Mouse (Mus musculus): ENCODE measurements around the gene Dnmbp. TPM values are rescaled to one million over a fixed set of nuclear protein-coding genes. Genes with fewer than 3 reads are reported as not detected.
A peak's percentile ranks its signal among the peaks of the same experiment; 100 is the strongest.
"Not testable (repeated sequence)": the region's sequence is repeated elsewhere in the genome, so short reads cannot be mapped to it uniquely, and the experiment has no call there.

Dnmbp gene
- polyA plus RNA-seq, 1 experiment from 2014 or later = 16.4 TPM

DNA sequence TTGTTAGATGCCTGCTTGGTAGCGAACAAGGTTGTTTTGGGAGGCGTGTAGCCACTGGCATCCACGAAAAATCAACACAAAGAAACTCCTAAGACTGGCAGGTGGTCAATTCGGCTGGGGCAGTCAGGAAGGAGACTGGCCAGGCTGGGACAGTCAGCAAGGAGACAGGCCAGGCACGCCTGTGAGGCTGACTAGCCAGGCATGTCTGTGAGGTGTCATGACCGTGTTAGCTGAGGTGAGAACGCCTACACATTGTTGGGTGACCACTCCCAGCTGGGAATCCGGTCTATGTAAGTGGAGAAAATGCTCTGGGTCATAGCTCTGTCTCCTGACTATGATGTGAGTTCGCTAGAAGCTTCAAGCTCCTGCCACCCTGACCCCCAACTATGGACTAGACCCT lies 22.8 kb upstream of the Dnmbp start:
- Histone ChIP-seq H3K9me3 (0 out of 2 replicates have a peak, but pooled peaks cover 3% of the 10 kb centered on the region), H3K4me3 (no peak overlapping the region), H3K4me1 (replicated peaks) (peaks cover 12% of the 10 kb centered on the region), H3K36me3 (no peaks in the 10 kb centered on the region), H3K27ac (no peak overlapping the region), H3K27me3 (ENCODE audit: insufficient read depth, poor library complexity, severe bottlenecking) (0 out of 2 replicates have a peak, but pooled peaks cover 4% of the 10 kb centered on the region)
- no peak for DNase-seq (ENCODE audit: low spot score)
- WGBS = 69% methylated on average over 9 of the region's 9 CpGs

DNA sequence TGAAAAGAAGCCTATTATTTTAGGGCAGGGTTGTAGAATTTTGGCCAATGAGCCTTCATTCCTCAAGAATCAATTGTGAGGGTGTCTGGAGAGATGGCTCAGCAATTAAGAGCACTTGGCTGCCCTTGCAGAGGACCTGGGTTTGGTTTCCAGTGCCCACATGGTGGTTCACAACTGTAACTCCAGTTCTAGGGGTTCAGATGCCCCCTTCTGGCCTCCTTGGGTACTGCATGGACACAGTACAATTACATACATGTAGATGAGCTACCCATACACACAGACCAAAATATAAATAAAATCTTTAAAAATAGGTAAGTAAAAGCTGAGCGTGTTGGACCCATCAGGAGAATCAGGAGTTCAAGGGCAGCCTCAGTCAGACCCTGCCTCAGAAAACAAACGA lies 21.2 kb upstream of the Dnmbp start:
- WGBS = 82% methylated on average over 2 of the region's 2 CpGs
- DNase-seq (ENCODE audit: low spot score) = no peak

DNA sequence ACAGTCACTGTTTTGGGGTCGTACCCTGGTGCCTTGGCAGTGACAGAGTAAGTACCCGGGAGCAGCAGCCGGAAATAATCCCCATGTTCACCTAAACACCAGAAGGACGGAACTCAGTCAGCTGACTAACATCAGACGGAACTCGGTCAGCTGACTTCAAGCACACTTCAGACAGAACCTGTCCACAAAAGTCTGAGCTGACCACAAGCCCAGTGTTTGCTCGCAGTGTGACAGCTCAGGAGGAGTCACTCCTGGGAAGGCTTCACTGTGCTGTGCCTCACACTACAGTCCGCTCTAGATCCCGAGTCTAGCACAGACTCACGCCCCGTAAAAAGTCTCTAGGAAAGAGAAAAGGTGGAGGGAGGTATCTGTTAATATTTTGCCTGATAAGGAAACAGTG lies 20.0 kb upstream of the Dnmbp start:
- Histone ChIP-seq H3K9me3 (0 out of 2 replicates have a peak, but pooled peaks cover 3% of the 10 kb centered on the region), H3K4me3 (no peak overlapping the region), H3K27me3 (ENCODE audit: insufficient read depth, poor library complexity, severe bottlenecking) (no peaks in the 10 kb centered on the region; the same call in 1 of the 2 replicates), H3K4me1 (replicated peaks) (peaks cover 12% of the 10 kb centered on the region), H3K27ac (no peak overlapping the region), H3K36me3 (no peaks in the 10 kb centered on the region)
- WGBS = 92% methylated on average over 11 of the region's 11 CpGs
- DNase-seq (ENCODE audit: low spot score) = no peak

More for the DNA sequence above, 21.2 kb upstream of the Dnmbp start:
- 0 out of 2 replicates have a peak, but pooled peaks cover 3% of the 10 kb centered on the region for H3K9me3 ChIP-seq
- no peaks in the 10 kb centered on the region for H3K36me3 ChIP-seq
- H3K27me3 ChIP-seq (ENCODE audit: insufficient read depth, poor library complexity, severe bottlenecking) = peaks cover 3% of the 10 kb centered on the region; the same call in 1 of the 2 replicates
- no peak overlapping the region for H3K4me3 ChIP-seq
- H3K27ac ChIP-seq = no peak overlapping the region
- peaks cover 12% of the 10 kb centered on the region for H3K4me1 ChIP-seq (replicated peaks)

DNA sequence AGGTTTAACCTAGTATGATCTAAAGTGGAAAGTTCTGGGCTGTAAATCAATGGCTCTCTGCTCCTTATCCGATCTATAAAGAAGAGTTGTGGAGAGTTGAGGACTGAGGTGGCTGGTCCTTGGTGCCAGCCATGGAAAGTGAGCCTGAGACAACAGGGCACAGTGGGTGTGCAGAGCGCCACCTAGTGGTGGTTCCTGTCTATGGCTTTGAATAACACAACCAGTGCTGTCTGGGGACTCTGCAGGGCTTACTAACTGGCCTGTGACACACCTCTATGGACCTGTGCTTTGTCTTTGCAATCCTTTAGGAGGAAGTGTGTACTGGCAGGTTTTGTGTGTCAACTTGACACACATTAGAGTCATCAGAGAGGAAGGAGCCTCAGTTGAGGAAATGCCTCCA lies 19.2 kb upstream of the Dnmbp start:
- Histone ChIP-seq H3K9me3 (0 out of 2 replicates have a peak, but pooled peaks cover 3% of the 10 kb centered on the region), H3K36me3 (no peaks in the 10 kb centered on the region), H3K4me3 (no peak overlapping the region), H3K27ac (no peak overlapping the region), H3K27me3 (ENCODE audit: insufficient read depth, poor library complexity, severe bottlenecking) (no peaks in the 10 kb centered on the region; the same call in 1 of the 2 replicates), H3K4me1 (replicated peaks) (peaks cover 12% of the 10 kb centered on the region)
- 24% methylated on average over 2 of the region's 2 CpGs for WGBS
- DNase-seq (ENCODE audit: low spot score) = peak; percentile 78

DNA sequence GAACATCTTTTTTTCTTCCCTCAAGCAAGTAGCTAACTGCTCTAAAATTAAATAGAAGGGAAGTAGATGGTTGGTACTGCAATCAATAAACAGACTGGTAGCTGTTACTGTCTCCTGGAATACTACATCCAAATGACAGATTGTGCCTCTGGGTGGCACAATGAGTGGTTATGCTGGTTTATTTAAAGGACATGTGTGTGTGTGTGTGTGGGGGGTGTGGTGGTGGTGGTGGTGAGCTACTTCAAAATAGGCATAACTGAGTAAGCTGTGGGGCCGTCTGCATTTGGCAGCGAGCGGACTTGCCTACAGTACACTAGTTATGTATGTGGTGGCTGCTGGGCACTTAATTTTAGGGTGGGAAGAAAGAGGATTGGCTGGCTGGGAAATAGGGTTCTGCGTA lies 17.9 kb upstream of the Dnmbp start:
- no peaks in the 10 kb centered on the region for H3K36me3 ChIP-seq
- 86% methylated on average over 4 of the region's 4 CpGs for WGBS
- no peaks in the 10 kb centered on the region for H3K4me1 ChIP-seq (replicated peaks)
- H3K27ac ChIP-seq = no peak overlapping the region
- 0 out of 2 replicates have a peak, but pooled peaks cover 3% of the 10 kb centered on the region for H3K9me3 ChIP-seq
- no peaks in the 10 kb centered on the region; the same call in 1 of the 2 replicates for H3K27me3 ChIP-seq (ENCODE audit: insufficient read depth, poor library complexity, severe bottlenecking)
- DNase-seq (ENCODE audit: low spot score) = no peak
- H3K4me3 ChIP-seq = no peak overlapping the region

DNA sequence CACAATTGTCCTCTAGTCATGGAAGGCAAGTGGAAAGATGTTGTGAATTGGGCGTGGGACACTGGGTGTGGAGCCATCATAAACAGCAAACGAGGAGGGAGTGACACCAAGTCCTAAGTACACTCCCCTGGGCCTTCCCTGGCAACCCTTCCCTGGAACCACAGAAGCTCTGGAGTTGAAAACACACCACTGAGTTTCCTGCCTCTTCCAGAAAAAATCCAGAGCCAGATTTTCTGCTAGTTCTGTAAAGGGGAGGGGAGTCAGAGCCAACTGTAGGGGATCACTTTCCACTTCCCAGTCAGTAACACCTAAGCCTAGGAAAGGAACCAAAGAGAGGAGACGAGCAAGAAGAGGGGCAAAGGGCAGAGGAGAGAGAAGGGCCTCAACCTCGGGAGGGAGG lies 17.4 kb upstream of the Dnmbp start:
- no peak overlapping the region for H3K27ac ChIP-seq
- H3K4me3 ChIP-seq = no peak overlapping the region
- H3K27me3 ChIP-seq (ENCODE audit: insufficient read depth, poor library complexity, severe bottlenecking) = no peaks in the 10 kb centered on the region; the same call in 1 of the 2 replicates
- H3K36me3 ChIP-seq = no peaks in the 10 kb centered on the region
- WGBS = 25% methylated on average over 4 of the region's 4 CpGs
- no peak for DNase-seq (ENCODE audit: low spot score)
- 0 out of 2 replicates have a peak, but pooled peaks cover 3% of the 10 kb centered on the region for H3K9me3 ChIP-seq
- no peaks in the 10 kb centered on the region for H3K4me1 ChIP-seq (replicated peaks)

DNA sequence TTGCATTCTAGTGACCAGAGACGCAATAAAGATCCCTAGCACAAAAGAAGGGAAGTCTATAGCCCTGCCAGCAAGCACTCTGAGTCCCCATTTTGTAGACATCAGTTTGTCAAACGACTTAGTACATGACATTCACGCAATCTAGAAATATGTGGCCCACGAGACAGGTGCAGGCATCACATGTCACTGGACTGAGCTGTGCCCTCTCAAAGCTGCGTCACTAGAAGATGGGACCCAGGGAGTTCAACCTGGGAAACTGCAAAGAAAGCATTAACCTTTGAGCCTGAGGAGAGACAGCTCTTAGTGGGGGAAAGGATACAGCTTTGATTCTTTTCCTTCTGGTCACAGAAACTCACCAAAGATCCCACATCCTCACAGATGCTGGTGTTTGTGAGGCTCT lies 15.3 kb upstream of the Dnmbp start:
- Histone ChIP-seq H3K27me3 (ENCODE audit: insufficient read depth, poor library complexity, severe bottlenecking) (no peaks in the 10 kb centered on the region; the same call in 1 of the 2 replicates), H3K27ac (no peak overlapping the region), H3K4me3 (no peak overlapping the region), H3K36me3 (no peaks in the 10 kb centered on the region), H3K4me1 (replicated peaks) (no peaks in the 10 kb centered on the region), H3K9me3 (no peaks in the 10 kb centered on the region)
- no peak for DNase-seq (ENCODE audit: low spot score)
- 80% methylated on average over 5 of the region's 5 CpGs for WGBS

DNA sequence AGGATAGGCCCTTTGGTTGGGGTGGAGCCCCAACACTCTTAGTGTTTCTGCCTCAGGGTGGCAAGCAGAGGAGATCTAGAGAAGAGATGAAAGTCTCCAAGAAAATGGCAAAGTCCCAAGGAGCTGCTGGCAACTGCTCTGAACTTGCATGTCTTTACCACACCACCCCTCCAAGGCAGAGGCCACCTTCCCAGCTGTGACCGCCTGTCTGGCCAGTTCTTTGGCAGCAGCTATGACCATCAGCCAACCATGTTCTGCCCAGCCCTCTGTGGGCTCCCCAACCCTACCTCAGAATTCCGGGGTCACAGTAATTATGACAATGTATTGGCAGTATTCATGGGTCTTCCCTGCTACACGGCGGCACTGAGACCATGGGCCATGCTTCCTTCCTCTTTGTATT lies 14.9 kb upstream of the Dnmbp start:
- Histone ChIP-seq H3K4me1 (replicated peaks) (no peaks in the 10 kb centered on the region), H3K36me3 (no peaks in the 10 kb centered on the region), H3K27ac (no peak overlapping the region), H3K9me3 (no peaks in the 10 kb centered on the region), H3K4me3 (no peak overlapping the region), H3K27me3 (ENCODE audit: insufficient read depth, poor library complexity, severe bottlenecking) (no peaks in the 10 kb centered on the region; the same call in 1 of the 2 replicates)
- 85% methylated on average over 4 of the region's 4 CpGs for whole genome bisulfite sequencing
- no peak for DNase-seq (ENCODE audit: low spot score)

DNA sequence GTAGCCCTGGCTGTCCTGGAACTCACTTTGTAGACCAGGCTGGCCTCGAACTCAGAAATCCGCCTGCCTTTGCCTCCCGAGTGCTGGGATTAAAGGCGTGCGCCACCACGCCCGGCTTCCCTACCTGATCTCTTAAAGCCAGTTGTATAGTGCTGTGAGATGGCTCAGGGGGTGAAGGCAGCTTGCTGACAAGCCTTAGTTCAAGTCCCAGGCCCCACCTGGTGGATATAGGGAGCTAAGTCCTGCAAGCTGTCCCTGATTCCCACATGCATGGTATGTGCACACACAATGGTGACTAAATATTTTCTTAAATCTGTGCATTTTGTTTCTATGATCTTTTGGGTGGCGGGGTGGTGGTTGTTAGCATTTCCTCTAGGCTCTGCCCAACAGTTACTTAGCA lies 12.9 kb upstream of the Dnmbp start:
- not testable (repeated sequence) for H3K4me1 ChIP-seq (replicated peaks); DNase-seq (ENCODE audit: low spot score); H3K27ac ChIP-seq; H3K36me3 ChIP-seq; H3K27me3 ChIP-seq (ENCODE audit: insufficient read depth, poor library complexity, severe bottlenecking); H3K4me3 ChIP-seq; H3K9me3 ChIP-seq
- 83% methylated on average over 8 of the region's 8 CpGs for WGBS

DNA sequence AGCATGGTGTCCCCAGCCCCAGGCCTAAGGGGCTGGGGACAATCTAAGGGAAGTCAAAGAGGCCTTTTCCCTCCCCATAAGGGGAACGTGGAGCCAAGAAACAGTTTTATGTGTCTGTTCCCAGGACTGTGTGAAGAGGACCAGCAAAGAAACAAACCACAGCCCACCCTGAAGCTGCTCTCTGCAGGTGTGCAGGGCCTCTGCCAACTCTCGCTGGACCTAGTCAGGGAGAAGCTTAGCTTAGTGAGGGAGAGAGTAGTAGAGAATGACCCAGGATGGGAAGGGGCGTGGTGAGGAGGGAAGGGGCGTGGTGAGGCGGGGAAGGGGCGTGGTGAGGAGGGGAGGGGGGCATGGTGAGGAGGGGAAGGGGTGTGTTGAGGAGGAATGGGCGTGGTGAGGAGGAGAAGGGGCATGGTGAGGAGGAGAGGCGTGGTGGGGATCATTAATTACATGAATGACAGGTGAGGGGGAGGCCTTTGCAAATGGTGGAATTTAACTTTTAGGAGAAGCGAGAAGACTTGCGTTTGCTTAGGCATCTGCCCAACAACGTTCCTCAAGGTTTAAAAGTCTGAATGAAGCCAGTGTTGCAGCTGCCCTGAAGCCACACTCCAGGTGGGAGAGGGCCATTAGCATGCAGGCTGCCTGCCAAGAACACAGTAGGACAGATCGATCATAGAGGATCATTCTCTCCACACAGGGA lies 9.3 kb upstream of the Dnmbp start:
- WGBS = 5% methylated on average over 12 of the region's 12 CpGs
- Histone ChIP-seq H3K27me3 (ENCODE audit: insufficient read depth, poor library complexity, severe bottlenecking) (no peaks in the 10 kb centered on the region), H3K36me3 (no peaks in the 10 kb centered on the region), H3K27ac (no peak overlapping the region; the same call in 1 of the 2 replicates), H3K9me3 (no peaks in the 10 kb centered on the region), H3K4me3 (no peak overlapping the region), H3K4me1 (replicated peaks) (peaks cover 8% of the 10 kb centered on the region)
- peak; percentile 39 for DNase-seq (ENCODE audit: low spot score)

DNA sequence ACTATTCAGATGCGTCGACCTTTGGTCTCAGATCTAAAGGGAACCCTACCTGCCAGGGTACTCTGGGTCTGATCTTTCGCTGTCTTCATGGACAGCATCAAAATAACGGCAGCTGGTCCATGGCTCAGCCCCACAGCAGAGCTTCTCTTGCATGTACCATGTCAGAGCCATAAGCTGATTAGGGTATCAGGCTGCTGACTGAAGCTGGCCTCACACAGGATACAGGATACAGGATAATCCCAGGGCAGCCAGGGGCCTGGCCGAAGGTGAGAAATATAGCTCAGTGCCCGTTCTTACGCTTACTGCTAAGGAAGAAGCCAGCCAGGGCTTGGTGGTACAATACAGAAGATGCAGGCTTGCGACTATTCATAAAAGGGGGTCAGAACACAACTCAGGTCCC lies 4.6 kb upstream of the Dnmbp start:
- WGBS = 88% methylated on average over 8 of the region's 8 CpGs
- Histone ChIP-seq H3K4me3 (no peak overlapping the region), H3K27me3 (ENCODE audit: insufficient read depth, poor library complexity, severe bottlenecking) (peaks cover 9% of the 10 kb centered on the region; the same call in 1 of the 2 replicates), H3K27ac (no peak overlapping the region), H3K9me3 (no peaks in the 10 kb centered on the region), H3K36me3 (no peaks in the 10 kb centered on the region), H3K4me1 (replicated peaks) (peaks cover 15% of the 10 kb centered on the region)
- DNase-seq (ENCODE audit: low spot score) = no peak

DNA sequence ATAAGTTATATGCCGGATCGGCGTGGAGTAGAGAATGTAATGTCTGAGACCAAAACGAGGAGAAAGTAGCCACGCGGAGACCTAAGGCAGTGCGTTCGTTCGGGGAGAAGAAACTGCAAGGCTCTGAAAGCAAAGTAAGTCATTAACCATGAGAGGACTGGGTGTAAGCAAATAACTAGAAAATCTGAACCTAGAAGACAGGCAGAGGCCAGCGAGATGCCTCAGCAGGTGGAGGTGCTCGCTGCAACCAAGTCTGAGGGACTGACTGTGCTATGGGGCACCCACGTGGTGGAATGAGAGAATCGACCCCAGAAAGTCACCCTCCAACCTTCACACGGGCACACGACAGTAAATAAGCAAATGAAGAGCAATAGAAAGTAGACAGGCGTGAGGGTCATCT lies 3.1 kb upstream of the Dnmbp start:
- Histone ChIP-seq H3K27ac (no peak overlapping the region), H3K36me3 (no peaks in the 10 kb centered on the region), H3K4me3 (no peak overlapping the region), H3K9me3 (no peaks in the 10 kb centered on the region), H3K27me3 (ENCODE audit: insufficient read depth, poor library complexity, severe bottlenecking) (peaks cover 15% of the 10 kb centered on the region; the same call in 1 of the 2 replicates), H3K4me1 (replicated peaks) (peaks cover 22% of the 10 kb centered on the region)
- 79% methylated on average over 16 of the region's 16 CpGs for WGBS
- no peak for DNase-seq (ENCODE audit: low spot score)

DNA sequence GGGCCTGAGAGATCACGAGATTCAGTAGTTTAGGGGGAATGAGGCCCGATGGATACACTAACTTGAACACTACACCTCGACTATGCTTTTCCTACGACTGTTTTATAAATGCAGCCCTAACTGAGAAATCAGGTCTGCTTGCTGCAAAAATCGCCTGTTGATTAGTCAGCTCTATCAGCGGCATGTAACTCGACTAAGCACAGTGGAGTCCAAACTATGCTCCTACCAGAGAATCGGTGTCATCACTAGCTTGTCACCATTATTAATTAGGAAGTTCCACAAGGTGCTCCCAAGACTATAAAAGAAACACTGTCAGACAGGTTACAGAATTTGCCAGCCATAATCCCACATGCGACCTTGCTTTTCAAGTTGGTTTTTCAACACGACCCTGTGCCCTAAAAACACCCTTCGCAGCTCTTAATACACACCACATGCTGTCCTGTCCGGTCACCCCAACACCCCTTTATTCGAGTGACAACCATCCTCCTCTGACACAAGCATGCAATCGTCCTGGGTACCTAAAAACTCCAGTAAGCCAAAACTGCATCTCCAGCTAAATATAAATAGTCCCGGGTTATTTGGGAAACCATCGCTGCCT lies 721 bp downstream of the Dnmbp start:
- 32% methylated on average over 16 of the region's 16 CpGs for WGBS
- no peaks in the 10 kb centered on the region for H3K36me3 ChIP-seq
- no peak for DNase-seq (ENCODE audit: low spot score)
- H3K9me3 ChIP-seq = no peaks in the 10 kb centered on the region
- H3K27ac ChIP-seq = peak overlapping the region; percentile 91
- peak overlapping the region; percentile 84 for H3K4me3 ChIP-seq
- peaks cover 15% of the 10 kb centered on the region; the same call in 1 of the 2 replicates for H3K27me3 ChIP-seq (ENCODE audit: insufficient read depth, poor library complexity, severe bottlenecking)
- H3K4me1 ChIP-seq (replicated peaks) = peaks cover 33% of the 10 kb centered on the region
